Mouse (Mus musculus): Measurements from ENCODE around the gene Abi3bp. TPM values are rescaled to one million over a fixed set of nuclear protein-coding genes. Genes with fewer than 3 reads are reported as not detected.
A peak's percentile ranks its signal among the peaks of the same experiment; 100 is the strongest.

Abi3bp gene
- polyA plus RNA-seq, 1 experiment from 2014 or later: 10.5 TPM

DNA sequence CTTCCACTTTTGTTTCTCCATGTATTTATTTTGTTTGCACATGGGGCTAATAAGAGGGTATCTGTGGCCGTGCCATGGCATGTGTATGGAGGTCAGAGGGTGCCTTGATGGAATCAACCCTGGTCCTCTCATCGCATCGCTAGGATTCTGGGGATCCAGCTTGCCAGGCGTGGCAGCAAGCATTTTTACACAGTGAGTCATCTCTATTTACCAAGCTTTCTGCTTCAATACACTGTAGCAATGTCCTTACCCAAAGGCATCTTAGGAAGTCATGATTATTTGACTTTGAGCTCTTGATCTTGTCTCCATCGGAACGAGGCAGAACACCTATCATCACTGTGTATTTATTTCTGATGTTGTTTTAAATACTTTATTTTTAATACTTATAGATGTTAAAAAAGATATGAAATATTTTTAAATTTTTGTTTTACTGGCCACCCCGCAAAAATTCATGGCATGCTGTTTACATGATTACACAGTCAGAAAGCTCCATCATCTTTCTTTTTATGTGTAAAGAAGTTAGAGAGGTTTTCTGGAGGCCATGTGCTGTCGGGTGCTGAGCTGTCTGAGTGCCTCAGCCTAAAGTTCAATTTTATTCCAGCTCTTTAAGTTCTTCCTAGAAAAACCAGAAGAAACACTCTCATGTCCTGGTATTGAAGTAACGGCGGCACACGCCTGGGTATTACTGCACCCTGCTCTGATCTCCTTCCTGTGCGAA is 177.7 kb downstream of the Abi3bp start:
- WGBS: 71% methylated on average over 12 of the region's 12 CpGs
- no peaks in the 10 kb centered on the region for H3K27me3 ChIP-seq
- H3K9me3 ChIP-seq: no peaks in the 10 kb centered on the region
- no peak overlapping the region for H3K9ac ChIP-seq
- peak overlapping the region; percentile 34 for H3K4me2 ChIP-seq (replicated peaks)
- peaks cover 3% of the 10 kb centered on the region; the same call in 1 of the 2 replicates for H3K4me1 ChIP-seq
- no peak for ATAC-seq (ENCODE audit: low FRiP score, low read depth)
- no peak overlapping the region for H3K4me3 ChIP-seq
- H3K36me3 ChIP-seq: no peaks in the 10 kb centered on the region
- H3K27ac ChIP-seq: no peak overlapping the region

DNA sequence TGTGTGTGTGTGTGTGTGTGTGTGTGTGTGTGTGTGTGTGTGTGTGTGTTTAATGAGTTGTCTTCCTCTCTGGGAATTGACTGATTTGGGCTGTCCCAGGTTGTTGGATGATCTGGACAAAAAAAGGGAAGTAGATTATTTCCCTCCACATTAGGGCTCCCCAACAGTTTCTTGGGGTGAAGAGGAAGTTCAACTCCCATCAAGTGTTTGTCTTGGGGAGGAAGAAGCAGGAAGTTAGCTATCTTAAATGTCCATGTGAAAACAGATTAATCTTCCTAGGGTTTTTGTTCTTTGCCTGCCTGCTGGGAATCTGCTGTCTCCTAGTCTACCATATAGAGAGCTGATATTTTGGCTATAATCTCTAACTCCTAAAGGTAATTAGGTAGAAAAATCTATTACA is 181.2 kb downstream of the Abi3bp start:
- no peak for ATAC-seq (ENCODE audit: low FRiP score, low read depth)
- H3K27me3 ChIP-seq: no peaks in the 10 kb centered on the region

DNA sequence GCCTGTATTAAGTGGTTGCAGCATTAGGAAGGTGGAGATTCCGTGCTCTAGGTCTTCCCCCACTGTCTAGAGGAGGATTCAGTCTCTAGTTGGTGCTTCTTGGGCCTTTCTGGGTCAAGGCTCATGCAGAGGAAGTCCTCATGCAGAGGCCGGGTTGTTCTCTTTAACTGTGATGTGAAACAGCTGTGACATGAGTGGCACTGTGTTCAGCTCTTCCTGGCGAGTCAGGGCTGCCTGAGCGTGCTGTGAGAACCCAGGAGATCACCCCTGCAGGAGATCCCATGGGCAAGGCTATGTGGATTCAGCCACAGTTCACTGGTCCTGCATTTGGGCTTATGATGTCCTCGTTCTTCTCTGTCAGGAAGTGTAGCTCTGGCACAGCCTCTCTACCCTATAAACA is 191.8 kb downstream of the Abi3bp start:
- Histone ChIP-seq H3K4me3 (no peak overlapping the region), H3K4me2 (replicated peaks) (no peak overlapping the region), H3K27ac (no peak overlapping the region), H3K9me3 (no peaks in the 10 kb centered on the region), H3K9ac (no peak overlapping the region), H3K36me3 (no peaks in the 10 kb centered on the region), H3K27me3 (no peaks in the 10 kb centered on the region), H3K4me1 (peaks cover 29% of the 10 kb centered on the region)
- ATAC-seq (ENCODE audit: low FRiP score, low read depth): no peak
- WGBS: 67% methylated on average over 5 of the region's 5 CpGs

More for the DNA sequence above, 181.2 kb downstream of the Abi3bp start:
- peaks cover 3% of the 10 kb centered on the region; the same call in 1 of the 2 replicates for H3K4me1 ChIP-seq
- no peaks in the 10 kb centered on the region for H3K36me3 ChIP-seq
- no peak overlapping the region for H3K4me2 ChIP-seq (replicated peaks)
- H3K27ac ChIP-seq: no peak overlapping the region
- H3K9ac ChIP-seq: no peak overlapping the region
- H3K4me3 ChIP-seq: no peak overlapping the region
- H3K9me3 ChIP-seq: no peaks in the 10 kb centered on the region

DNA sequence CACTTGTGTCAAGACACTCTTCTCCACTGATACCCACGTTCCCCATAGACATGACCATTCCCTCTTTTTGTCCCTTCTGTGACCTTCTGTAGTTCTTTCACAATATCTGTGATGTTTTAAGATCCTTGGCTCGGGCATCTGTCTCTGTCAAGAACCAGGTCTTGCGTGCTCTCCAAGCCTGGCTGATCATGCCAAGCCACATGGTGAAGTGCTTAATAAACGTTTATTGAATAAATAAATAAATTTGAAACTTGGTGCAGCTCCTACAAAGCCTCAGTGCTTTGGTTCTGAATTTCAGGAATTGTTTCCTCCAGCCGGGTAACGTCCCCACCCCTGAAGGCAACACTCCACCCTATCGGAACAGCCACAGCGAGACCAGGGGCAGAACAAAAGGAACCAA is 193.3 kb downstream of the Abi3bp start:
- H3K36me3 ChIP-seq: no peaks in the 10 kb centered on the region
- 82% methylated on average over 8 of the region's 8 CpGs for WGBS
- no peak for ATAC-seq (ENCODE audit: low FRiP score, low read depth)
- no peak overlapping the region for H3K9ac ChIP-seq
- H3K27ac ChIP-seq: no peak overlapping the region
- no peak overlapping the region for H3K4me2 ChIP-seq (replicated peaks)
- H3K27me3 ChIP-seq: no peaks in the 10 kb centered on the region
- H3K4me3 ChIP-seq: no peak overlapping the region
- no peaks in the 10 kb centered on the region for H3K9me3 ChIP-seq
- H3K4me1 ChIP-seq: peaks cover 26% of the 10 kb centered on the region

DNA sequence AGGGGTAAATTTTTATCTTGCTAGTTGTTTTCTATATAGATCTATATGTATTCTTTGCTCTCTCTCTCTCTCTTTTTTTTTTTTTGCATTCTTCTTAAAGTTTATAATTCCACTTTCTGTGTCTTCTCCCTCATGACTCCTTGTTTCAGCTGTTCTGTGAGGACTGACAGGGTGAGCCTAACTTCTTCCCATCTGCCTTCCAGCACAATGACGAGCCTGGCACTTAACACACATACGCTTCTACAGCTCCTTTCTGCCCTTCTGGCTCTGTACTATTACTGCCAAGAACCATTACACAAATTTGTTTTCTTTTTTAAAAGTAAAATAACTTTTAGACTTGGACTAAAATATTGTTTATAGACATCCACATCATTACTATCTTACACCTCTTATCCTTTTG is 195.7 kb downstream of the Abi3bp start:
- no peaks in the 10 kb centered on the region for H3K9me3 ChIP-seq
- H3K27ac ChIP-seq: no peak overlapping the region
- 84% methylated on average over 2 of the region's 2 CpGs for WGBS
- H3K27me3 ChIP-seq: no peaks in the 10 kb centered on the region
- H3K4me2 ChIP-seq (replicated peaks): no peak overlapping the region
- H3K4me3 ChIP-seq: no peak overlapping the region
- peaks cover 10% of the 10 kb centered on the region; the same call in 1 of the 2 replicates for H3K4me1 ChIP-seq
- no peak for ATAC-seq (ENCODE audit: low FRiP score, low read depth)
- H3K36me3 ChIP-seq: no peaks in the 10 kb centered on the region
- H3K9ac ChIP-seq: no peak overlapping the region

DNA sequence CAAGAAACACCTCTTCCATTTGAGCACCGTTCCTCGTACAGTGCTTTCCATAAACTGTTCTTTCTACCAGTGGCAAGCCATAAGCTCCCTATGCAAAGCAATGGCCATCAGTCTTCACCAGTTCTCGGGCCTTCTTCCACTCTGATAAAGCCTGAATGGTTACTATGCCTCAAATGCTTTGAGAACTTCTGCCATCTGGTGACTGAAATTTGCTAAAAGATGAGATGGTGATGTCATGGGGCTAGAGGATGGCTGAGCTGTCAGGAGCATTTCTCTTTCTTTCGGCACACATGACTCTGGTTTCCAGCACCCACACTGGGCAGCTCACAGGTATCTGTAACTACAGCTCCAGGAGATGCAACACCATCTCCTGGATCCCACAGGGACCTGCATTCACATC is 199.5 kb downstream of the Abi3bp start:
- H3K27me3 ChIP-seq: no peaks in the 10 kb centered on the region
- 74% methylated on average over 4 of the region's 4 CpGs for WGBS
- no peak overlapping the region for H3K27ac ChIP-seq
- H3K9me3 ChIP-seq: no peaks in the 10 kb centered on the region
- H3K9ac ChIP-seq: no peak overlapping the region
- H3K36me3 ChIP-seq: no peaks in the 10 kb centered on the region
- no peak overlapping the region for H3K4me3 ChIP-seq
- no peaks in the 10 kb centered on the region for H3K4me1 ChIP-seq
- ATAC-seq (ENCODE audit: low FRiP score, low read depth): peak; percentile 48; the same call in 1 of the 2 replicates
- no peak overlapping the region for H3K4me2 ChIP-seq (replicated peaks)

DNA sequence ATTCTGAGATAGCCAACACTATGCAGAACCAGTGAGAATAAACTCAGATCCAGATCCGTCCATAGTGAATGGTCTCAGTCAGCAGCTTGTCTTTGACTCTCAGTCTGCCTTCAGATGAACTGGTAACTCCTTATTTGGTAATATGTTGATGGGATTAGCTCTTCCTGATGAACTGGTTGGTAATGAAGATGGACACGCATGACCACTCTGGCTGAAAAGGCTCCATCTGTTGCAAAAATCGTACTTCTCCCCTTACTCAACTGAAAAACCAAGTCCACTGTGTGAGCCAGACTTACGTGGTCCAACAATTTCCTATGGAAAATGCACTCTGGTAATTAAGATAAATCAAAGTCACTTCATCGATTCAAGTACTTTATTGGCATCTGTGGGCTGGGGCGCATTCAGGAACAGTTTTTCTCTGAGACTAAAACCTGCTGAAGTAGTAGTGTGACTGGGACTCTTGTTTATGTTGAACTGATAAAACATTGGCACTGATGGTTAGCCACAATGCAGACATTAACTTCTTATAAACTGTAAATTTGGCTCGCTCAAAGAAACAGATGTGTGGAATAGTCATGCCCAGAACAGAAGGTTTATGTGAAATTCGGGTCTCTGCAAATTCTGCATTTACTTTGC is 203.4 kb downstream of the Abi3bp start:
- WGBS: 84% methylated on average over 8 of the region's 8 CpGs
- Histone ChIP-seq H3K4me2 (replicated peaks) (no peak overlapping the region), H3K27me3 (no peaks in the 10 kb centered on the region), H3K36me3 (peaks cover 16% of the 10 kb centered on the region), H3K4me1 (no peaks in the 10 kb centered on the region), H3K4me3 (no peak overlapping the region), H3K27ac (no peak overlapping the region), H3K9me3 (no peaks in the 10 kb centered on the region), H3K9ac (no peak overlapping the region)
- no peak for ATAC-seq (ENCODE audit: low FRiP score, low read depth)

DNA sequence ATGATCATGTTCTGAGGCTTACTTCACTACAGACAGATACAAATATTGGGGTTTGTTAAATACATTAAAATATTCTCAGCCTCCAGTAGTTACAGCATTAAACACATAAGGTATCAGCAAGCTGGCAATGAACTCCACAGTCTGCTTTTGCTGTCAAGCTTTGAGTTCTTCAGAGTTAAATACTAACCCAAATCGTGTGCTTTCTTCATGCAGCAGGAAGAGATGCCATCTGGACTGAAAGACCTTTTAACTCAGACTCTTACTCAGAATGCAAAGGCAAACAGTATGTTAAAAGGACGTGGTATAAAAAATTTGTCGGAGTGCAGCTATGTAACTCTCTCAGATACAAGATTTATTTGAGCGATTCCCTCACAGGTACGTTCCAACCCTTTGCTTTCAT is 209.1 kb downstream of the Abi3bp start:
- no peaks in the 10 kb centered on the region for H3K4me1 ChIP-seq
- no peak for ATAC-seq (ENCODE audit: low FRiP score, low read depth)
- H3K9me3 ChIP-seq: no peaks in the 10 kb centered on the region
- no peak overlapping the region for H3K4me3 ChIP-seq
- H3K27ac ChIP-seq: no peak overlapping the region
- no peak overlapping the region for H3K9ac ChIP-seq
- 91% methylated on average over 5 of the region's 5 CpGs for whole genome bisulfite sequencing
- H3K36me3 ChIP-seq: peaks cover 48% of the 10 kb centered on the region
- no peak overlapping the region for H3K4me2 ChIP-seq (replicated peaks)
- H3K27me3 ChIP-seq: no peaks in the 10 kb centered on the region

DNA sequence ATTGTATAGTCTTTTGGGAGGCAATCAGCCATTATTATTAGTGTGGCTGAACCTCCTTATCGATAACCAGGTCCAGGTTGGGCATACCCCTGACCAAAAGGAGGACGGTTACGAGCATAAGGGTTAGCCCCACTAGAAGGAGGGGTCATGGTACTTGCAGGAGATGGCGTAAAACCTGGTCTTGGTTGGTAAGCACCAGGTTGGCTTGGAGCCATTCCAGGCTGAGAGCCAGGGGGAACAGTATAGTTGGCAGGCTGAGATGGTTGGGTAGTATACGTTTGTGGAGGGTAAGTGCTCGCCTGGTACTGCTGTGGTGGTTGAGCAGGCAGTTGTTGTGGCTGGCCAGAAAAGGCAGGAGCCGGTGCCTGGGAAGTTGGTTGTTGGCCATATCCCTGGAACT is 213.0 kb downstream of the Abi3bp start:
- ATAC-seq (ENCODE audit: low FRiP score, low read depth): no peak
- Histone ChIP-seq H3K4me3 (no peak overlapping the region), H3K27ac (no peak overlapping the region), H3K36me3 (peaks cover 48% of the 10 kb centered on the region), H3K4me2 (replicated peaks) (no peak overlapping the region), H3K27me3 (no peaks in the 10 kb centered on the region), H3K9me3 (no peaks in the 10 kb centered on the region), H3K9ac (no peak overlapping the region), H3K4me1 (no peaks in the 10 kb centered on the region)
- 90% methylated on average over 7 of the region's 7 CpGs for WGBS

DNA sequence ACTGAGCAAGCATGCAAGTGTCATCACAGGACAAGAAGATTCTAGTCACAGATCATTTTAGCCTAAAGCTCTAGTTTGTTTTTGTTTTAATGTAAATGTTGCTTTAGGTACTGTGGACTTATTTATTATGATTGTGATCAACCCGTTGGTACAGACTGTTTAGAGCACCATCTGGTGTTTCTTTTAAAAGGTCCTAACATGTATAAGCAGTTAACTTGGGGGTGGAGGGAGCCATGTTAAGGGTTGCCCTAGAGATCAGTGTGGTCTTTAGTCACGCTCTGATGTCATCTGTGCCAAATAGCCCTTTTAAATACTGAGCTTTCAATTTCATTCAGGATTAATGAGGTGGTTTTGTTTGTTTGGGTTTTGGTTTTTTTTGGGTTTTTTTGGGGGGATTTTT is 218.8 kb downstream of the Abi3bp start:
- WGBS: 70% methylated on average over 2 of the region's 2 CpGs
- H3K9ac ChIP-seq: no peak overlapping the region
- H3K4me1 ChIP-seq: no peaks in the 10 kb centered on the region
- no peaks in the 10 kb centered on the region for H3K27me3 ChIP-seq
- peaks cover 47% of the 10 kb centered on the region for H3K36me3 ChIP-seq
- no peak overlapping the region for H3K4me2 ChIP-seq (replicated peaks)
- no peaks in the 10 kb centered on the region for H3K9me3 ChIP-seq
- H3K4me3 ChIP-seq: no peak overlapping the region
- ATAC-seq (ENCODE audit: low FRiP score, low read depth): no peak
- H3K27ac ChIP-seq: no peak overlapping the region

DNA sequence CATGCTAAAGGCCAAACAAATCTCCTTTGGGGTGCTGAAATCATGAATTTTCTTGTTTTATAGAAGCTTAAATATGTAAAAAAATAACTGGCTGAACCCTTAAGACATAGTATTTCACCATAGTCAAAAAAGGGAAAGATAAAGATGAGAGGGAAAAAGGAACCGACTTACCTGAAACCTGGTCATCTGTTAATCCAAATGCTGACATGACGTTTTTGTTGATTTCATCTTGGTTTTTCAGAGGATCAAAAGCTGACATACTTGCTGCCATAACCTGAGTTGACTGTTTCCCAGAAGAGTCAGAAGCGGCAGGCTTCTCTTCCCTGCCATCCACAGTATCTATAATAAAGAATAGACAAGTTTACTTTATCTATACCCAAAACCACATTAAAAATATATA is 223.2 kb downstream of the Abi3bp start:
- Histone ChIP-seq H3K27me3 (no peaks in the 10 kb centered on the region), H3K4me1 (no peaks in the 10 kb centered on the region), H3K4me3 (no peak overlapping the region), H3K36me3 (peaks cover 50% of the 10 kb centered on the region), H3K4me2 (replicated peaks) (no peak overlapping the region), H3K9ac (no peak overlapping the region), H3K9me3 (no peaks in the 10 kb centered on the region), H3K27ac (no peak overlapping the region)
- 95% methylated on average over 3 of the region's 3 CpGs for WGBS
- no peak for ATAC-seq (ENCODE audit: low FRiP score, low read depth)

DNA sequence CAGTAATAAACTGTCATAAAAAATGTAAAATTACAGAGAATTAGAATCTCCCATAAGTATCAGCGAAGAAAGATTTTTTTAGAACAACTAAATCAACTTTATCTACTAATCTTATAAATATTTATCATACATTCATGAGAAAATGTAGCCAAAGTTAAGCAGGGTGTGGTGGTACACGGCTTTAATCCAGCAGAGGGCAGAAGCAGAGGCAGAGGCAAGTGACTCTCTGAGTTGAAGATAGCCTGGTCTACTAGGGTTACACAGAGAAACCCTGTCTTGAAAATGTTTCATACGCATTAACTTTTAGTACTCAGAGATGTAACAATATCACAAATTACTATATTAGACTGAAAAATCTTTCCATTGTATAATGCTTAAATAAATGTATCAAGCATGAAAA is 228.1 kb downstream of the Abi3bp start:
- H3K27me3 ChIP-seq: no peaks in the 10 kb centered on the region
- no peak overlapping the region for H3K4me2 ChIP-seq (replicated peaks)
- no peaks in the 10 kb centered on the region for H3K4me1 ChIP-seq
- no peaks in the 10 kb centered on the region for H3K9me3 ChIP-seq
- ATAC-seq (ENCODE audit: low FRiP score, low read depth): no peak
- H3K9ac ChIP-seq: no peak overlapping the region
- H3K36me3 ChIP-seq: peaks cover 60% of the 10 kb centered on the region
- 90% methylated on average over 3 of the region's 3 CpGs for WGBS
- no peak overlapping the region for H3K4me3 ChIP-seq
- H3K27ac ChIP-seq: no peak overlapping the region

DNA sequence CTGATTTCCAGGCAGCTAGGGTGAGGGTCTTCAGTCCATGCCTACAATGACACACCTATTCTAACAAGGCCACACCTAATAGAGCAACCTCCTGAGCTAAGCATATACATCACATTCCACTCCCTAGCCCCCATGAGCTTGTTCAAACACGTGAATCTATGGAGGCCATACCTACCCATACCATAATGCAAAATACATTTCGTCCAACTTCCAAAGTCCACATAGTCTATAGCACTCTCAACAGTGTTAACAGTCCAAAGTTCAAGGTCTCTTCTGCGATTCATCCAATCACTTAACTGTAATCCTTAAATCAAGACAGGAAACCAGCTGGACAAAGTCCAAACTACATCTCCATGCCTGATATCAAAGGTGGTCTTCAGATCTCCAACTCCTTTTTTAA is 232.4 kb downstream of the Abi3bp start:
- H3K36me3 ChIP-seq: peaks cover 55% of the 10 kb centered on the region
- H3K4me1 ChIP-seq: peaks cover 4% of the 10 kb centered on the region; the same call in 1 of the 2 replicates
- no peak for ATAC-seq (ENCODE audit: low FRiP score, low read depth)
- WGBS: 94% methylated on average over 3 of the region's 3 CpGs
- H3K4me2 ChIP-seq (replicated peaks): no peak overlapping the region
- no peak overlapping the region for H3K27ac ChIP-seq
- H3K27me3 ChIP-seq: no peaks in the 10 kb centered on the region
- H3K9me3 ChIP-seq: no peaks in the 10 kb centered on the region
- H3K9ac ChIP-seq: no peak overlapping the region
- H3K4me3 ChIP-seq: no peak overlapping the region
